Mouse (Mus musculus): Measurements from ENCODE around the gene Pacsin2. TPM values are rescaled to one million over a fixed set of nuclear protein-coding genes. Genes with fewer than 3 reads are reported as not detected.

The Pacsin2 gene
- total RNA-seq (2023): 25.7 TPM

GRCm38 (mm10) chr15:83464083-83464904 lies at the start of gene Pacsin2:
TSS of gene Pacsin2 (minus strand) at chr15:83464606.

DNA sequence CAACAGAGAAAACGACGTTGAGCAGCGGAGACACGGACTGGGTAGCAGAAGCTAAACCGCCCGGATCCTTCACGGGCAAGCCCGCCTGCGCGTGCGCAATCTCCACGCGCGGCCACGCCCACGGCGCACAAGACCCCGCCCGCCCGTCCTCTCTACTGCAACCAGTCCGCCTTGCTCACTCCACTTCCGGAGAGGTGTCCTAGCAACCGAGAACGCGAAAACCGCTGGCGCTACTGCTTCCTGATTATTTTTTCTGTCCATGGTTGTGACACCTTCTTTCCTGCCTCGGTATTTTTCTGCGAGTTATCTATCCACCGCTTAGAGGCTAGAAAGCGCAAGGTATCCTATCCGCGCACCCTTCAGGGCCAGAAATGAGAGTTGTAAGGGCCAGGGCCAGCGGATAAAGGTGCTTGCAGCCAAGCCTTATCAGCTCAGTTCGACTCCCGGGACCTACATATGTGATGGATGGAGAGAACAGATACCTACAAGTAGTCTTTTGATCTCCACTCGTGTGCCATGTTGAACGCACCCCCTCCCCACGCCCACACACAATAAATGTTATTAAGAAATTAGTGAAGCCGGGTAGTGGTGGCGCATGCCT lies 46.5 kb upstream of the Pacsin2 start, which contains the start of gene Ttll1:
Ttll1 (minus strand) TSS at position 89 of the 601 bp plus-strand sequence.

GRCm38 (mm10) chr15:83349954-83350711 lies 114.3 kb downstream of the Pacsin2 start, which contains the start of gene Arfgap3:
TSS of gene Arfgap3 (minus strand) at chr15:83350247.

Other genes with a start within 250 kb of the Pacsin2 start
- not detected for gene A4galt, start 212.8 kb downstream of the Pacsin2 start, total RNA-seq (2023)
- 5.6 TPM for gene Arfgap3, start 114.4 kb downstream of the Pacsin2 start, total RNA-seq (2023)
- gene Ttll1, start 46.3 kb upstream of the Pacsin2 start, total RNA-seq (2023): 7.5 TPM
- 4.5 TPM for gene Bik, start 62.3 kb upstream of the Pacsin2 start, total RNA-seq (2023)
- 99.1 TPM for gene Tspo, start 99.0 kb upstream of the Pacsin2 start, total RNA-seq (2023)
- gene Mcat, start 99.2 kb upstream of the Pacsin2 start, total RNA-seq (2023): 17.3 TPM
- 21.9 TPM for gene Ttll12, start 130.6 kb upstream of the Pacsin2 start, total RNA-seq (2023)

All from CD8-positive naive resting alpha-beta T cell, adult 57 days (primary cell).